Mouse (Mus musculus): ENCODE measurements around the gene Ret. TPM values are rescaled to one million over a fixed set of nuclear protein-coding genes. Genes with fewer than 3 reads are reported as not detected.
A peak's percentile ranks its signal among the peaks of the same experiment; 100 is the strongest.

The Ret gene
- polyA plus RNA-seq, 1 experiment from 2014 or later: 0.94 TPM

GRCm38 (mm10) chr6:118138731-118139709, 58.5 kb downstream of the Ret start, which contains the start of gene Csgalnact2:
Csgalnact2 (minus strand) TSS chr6:118139140.
- H3K9ac ChIP-seq: peak within 1 kb of the TSS; percentile 84
- peaks cover 2% of the 10 kb centered on the region; the same call in 1 of the 2 replicates for H3K4me1 ChIP-seq
- H3K36me3 ChIP-seq: no peaks in the 10 kb centered on the region
- 5% methylated on average over 63 of the region's 66 CpGs for WGBS
- no peaks in the 10 kb centered on the region for H3K9me3 ChIP-seq
- H3K27ac ChIP-seq: peak within 1 kb of the TSS; percentile 85
- H3K4me2 ChIP-seq: peak within 1 kb of the TSS; percentile 77
- H3K4me3 ChIP-seq: peak within 1 kb of the TSS; percentile 76
- no peaks in the 10 kb centered on the region for H3K27me3 ChIP-seq
- peak; percentile 97 for ATAC-seq (ENCODE audit: insufficient number of reproducible peaks, insufficient read depth, low FRiP score, low TSS enrichment, low read depth)

GRCm38 (mm10) chr6:118137148-118137547, 60.4 kb downstream of the Ret start:
- Histone ChIP-seq H3K27me3 (no peaks in the 10 kb centered on the region), H3K4me1 (peaks cover 2% of the 10 kb centered on the region; the same call in 1 of the 2 replicates), H3K4me2 (no peak overlapping the region), H3K4me3 (no peak overlapping the region), H3K27ac (no peak overlapping the region), H3K9ac (no peak overlapping the region), H3K36me3 (no peaks in the 10 kb centered on the region), H3K9me3 (no peaks in the 10 kb centered on the region)
- WGBS: 82% methylated on average over 2 of the region's 2 CpGs
- no peak for ATAC-seq (ENCODE audit: insufficient number of reproducible peaks, insufficient read depth, low FRiP score, low TSS enrichment, low read depth)

GRCm38 (mm10) chr6:118134461-118134860, 63.1 kb downstream of the Ret start:
- H3K27me3 ChIP-seq: no peaks in the 10 kb centered on the region
- 35% methylated on average over 1 of the region's 1 CpGs for WGBS
- no peak overlapping the region for H3K4me3 ChIP-seq
- H3K27ac ChIP-seq: no peak overlapping the region
- H3K36me3 ChIP-seq: no peaks in the 10 kb centered on the region
- no peak overlapping the region for H3K9ac ChIP-seq
- no peak for ATAC-seq (ENCODE audit: insufficient number of reproducible peaks, insufficient read depth, low FRiP score, low TSS enrichment, low read depth)
- H3K4me1 ChIP-seq: peaks cover 5% of the 10 kb centered on the region
- no peak overlapping the region for H3K4me2 ChIP-seq
- H3K9me3 ChIP-seq: no peaks in the 10 kb centered on the region

- no peak for ATAC-seq (ENCODE audit: insufficient number of reproducible peaks, insufficient read depth, low FRiP score, low TSS enrichment, low read depth)
- Histone ChIP-seq H3K4me2 (no peak overlapping the region), H3K36me3 (peaks cover 3% of the 10 kb centered on the region), H3K4me1 (peaks cover 9% of the 10 kb centered on the region), H3K27ac (no peak overlapping the region), H3K4me3 (no peak overlapping the region), H3K9me3 (no peaks in the 10 kb centered on the region), H3K9ac (no peak overlapping the region), H3K27me3 (no peaks in the 10 kb centered on the region)
- WGBS: 37% methylated on average over 2 of the region's 2 CpGs
Observed at GRCm38 (mm10) chr6:118130022-118130421, 67.5 kb downstream of the Ret start.

GRCm38 (mm10) chr6:118127827-118128487, 69.6 kb downstream of the Ret start:
- 73% methylated on average over 6 of the region's 6 CpGs for WGBS
- no peak for ATAC-seq (ENCODE audit: insufficient number of reproducible peaks, insufficient read depth, low FRiP score, low TSS enrichment, low read depth)

GRCm38 (mm10) chr6:118127198-118127597, 70.3 kb downstream of the Ret start:
- no peak overlapping the region for H3K27ac ChIP-seq
- H3K4me1 ChIP-seq: peaks cover 9% of the 10 kb centered on the region
- H3K4me3 ChIP-seq: no peak overlapping the region
- no peaks in the 10 kb centered on the region for H3K9me3 ChIP-seq
- no peak for ATAC-seq (ENCODE audit: insufficient number of reproducible peaks, insufficient read depth, low FRiP score, low TSS enrichment, low read depth)
- H3K27me3 ChIP-seq: no peaks in the 10 kb centered on the region
- H3K4me2 ChIP-seq: no peak overlapping the region
- H3K36me3 ChIP-seq: peaks cover 22% of the 10 kb centered on the region
- 75% methylated on average over 7 of the region's 7 CpGs for WGBS
- no peak overlapping the region for H3K9ac ChIP-seq

More at GRCm38 (mm10) chr6:118127827-118128487, 69.6 kb downstream of the Ret start:
- Histone ChIP-seq H3K4me2 (no peak overlapping the region), H3K36me3 (peaks cover 15% of the 10 kb centered on the region), H3K4me1 (peaks cover 9% of the 10 kb centered on the region), H3K4me3 (no peak overlapping the region), H3K27ac (no peak overlapping the region), H3K27me3 (no peaks in the 10 kb centered on the region), H3K9ac (no peak overlapping the region), H3K9me3 (no peaks in the 10 kb centered on the region)

- no peak overlapping the region for H3K4me2 ChIP-seq
- H3K9me3 ChIP-seq: no peaks in the 10 kb centered on the region
- no peak overlapping the region for H3K27ac ChIP-seq
- H3K9ac ChIP-seq: no peak overlapping the region
- no peaks in the 10 kb centered on the region for H3K27me3 ChIP-seq
- no peak for ATAC-seq (ENCODE audit: insufficient number of reproducible peaks, insufficient read depth, low FRiP score, low TSS enrichment, low read depth)
- no peak overlapping the region for H3K4me3 ChIP-seq
- peaks cover 29% of the 10 kb centered on the region for H3K36me3 ChIP-seq
- peaks cover 9% of the 10 kb centered on the region for H3K4me1 ChIP-seq
Observed at GRCm38 (mm10) chr6:118126577-118126976, 70.9 kb downstream of the Ret start.

GRCm38 (mm10) chr6:118122767-118123166, 74.8 kb downstream of the Ret start:
- no peak overlapping the region for H3K4me2 ChIP-seq
- H3K9me3 ChIP-seq: no peaks in the 10 kb centered on the region
- H3K4me1 ChIP-seq: no peaks in the 10 kb centered on the region
- no peak overlapping the region for H3K9ac ChIP-seq
- no peak overlapping the region for H3K27ac ChIP-seq
- H3K36me3 ChIP-seq: peaks cover 37% of the 10 kb centered on the region
- WGBS: 84% methylated on average over 1 of the region's 1 CpGs
- ATAC-seq (ENCODE audit: insufficient number of reproducible peaks, insufficient read depth, low FRiP score, low TSS enrichment, low read depth): no peak
- no peaks in the 10 kb centered on the region for H3K27me3 ChIP-seq
- H3K4me3 ChIP-seq: no peak overlapping the region

- WGBS: 44% methylated on average over 1 of the region's 1 CpGs
Observed at GRCm38 (mm10) chr6:118111810-118112209, 85.7 kb downstream of the Ret start.

More at GRCm38 (mm10) chr6:118111810-118112209, 85.7 kb downstream of the Ret start:
- H3K36me3 ChIP-seq: peaks cover 34% of the 10 kb centered on the region
- no peak overlapping the region for H3K9ac ChIP-seq
- ATAC-seq (ENCODE audit: insufficient number of reproducible peaks, insufficient read depth, low FRiP score, low TSS enrichment, low read depth): no peak
- no peak overlapping the region for H3K4me2 ChIP-seq
- H3K27me3 ChIP-seq: no peaks in the 10 kb centered on the region
- H3K4me3 ChIP-seq: no peak overlapping the region
- no peaks in the 10 kb centered on the region for H3K9me3 ChIP-seq
- no peak overlapping the region for H3K27ac ChIP-seq
- no peaks in the 10 kb centered on the region for H3K4me1 ChIP-seq
